Mouse (Mus musculus) neutrophil, adult 5-6 weeks (primary cell): Measurements from ENCODE around the gene Cd24a. TPM values are rescaled to one million over a fixed set of nuclear protein-coding genes. Genes with fewer than 3 reads are reported as not detected.

Experiments used
- ATAC-seq: fragments of 151-379, 151-347 bp; 2 replicates; pipeline ENCODE4 v1.8.0; 2017; ENCODE audit warnings: mild to moderate bottlenecking, moderate TSS enrichment; ENCODE audit not compliant: insufficient number of reproducible peaks, poor library complexity, low FRiP score, severe bottlenecking; ENCODE audit errors: extremely low read depth
- total RNA-seq: library from RNA; stranded (forward); fragments of 200-1000 nt; gene quantifications from 2 replicates; pipeline ENCODE4 v1.2.3, GENCODE M21; 2017

Cd24a gene
- total RNA-seq, 1 experiment from 2014 or later: 713 TPM

GRCm38 (mm10) chr10:43619059-43619531, 41.0 kb downstream of the Cd24a start:
- ATAC-seq: no peak

- no peak for ATAC-seq
Observed at GRCm38 (mm10) chr10:43619939-43620338, 41.9 kb downstream of the Cd24a start.

- no peak for ATAC-seq
Observed at GRCm38 (mm10) chr10:43623510-43623909, 45.4 kb downstream of the Cd24a start.

- ATAC-seq: no peak
Observed at GRCm38 (mm10) chr10:43624362-43624761, 46.3 kb downstream of the Cd24a start.

GRCm38 (mm10) chr10:43624791-43625398, 46.8 kb downstream of the Cd24a start:
- ATAC-seq: no peak

- ATAC-seq: no peak
Observed at GRCm38 (mm10) chr10:43625578-43625977, 47.5 kb downstream of the Cd24a start.

GRCm38 (mm10) chr10:43629216-43629615, 51.1 kb downstream of the Cd24a start:
- no peak for ATAC-seq

- ATAC-seq: no peak
Observed at GRCm38 (mm10) chr10:43629857-43630256, 51.8 kb downstream of the Cd24a start.

GRCm38 (mm10) chr10:43630634-43631033, 52.5 kb downstream of the Cd24a start:
- no peak for ATAC-seq

- ATAC-seq: no peak
Observed at GRCm38 (mm10) chr10:43631049-43631448, 53.0 kb downstream of the Cd24a start.

GRCm38 (mm10) chr10:43631639-43632354, 53.7 kb downstream of the Cd24a start:
- no peak for ATAC-seq

GRCm38 (mm10) chr10:43633117-43633516, 55.0 kb downstream of the Cd24a start:
- no peak for ATAC-seq

Other genes starting within 250 kb of the Cd24a start
- gene Bend3, start 99.5 kb upstream of the Cd24a start, total RNA-seq: 1.4 and 2.2 TPM in 2 replicates
- 1.4 TPM in 1 of 2 replicates, not detected in the other for gene Gm9803, start 54.2 kb upstream of the Cd24a start, total RNA-seq
- gene 1700021F05Rik, start 37.3 kb upstream of the Cd24a start, total RNA-seq: 20.7 and 22.3 TPM in 2 replicates